Mouse (Mus musculus) adrenal gland, adult 2 months (tissue): Measurements from ENCODE around the gene Rab21. TPM values are rescaled to one million over a fixed set of nuclear protein-coding genes. Genes with fewer than 3 reads are reported as not detected.
"Not testable (repeated sequence)": the region's sequence is repeated elsewhere in the genome, so short reads cannot be mapped to it uniquely, and the experiment has no call there.

Source experiments
- DNase-seq: peaks from one replicate; pipeline ENCODE4 v3.0.0; 2021
- polyA plus RNA-seq: library from polyadenylated mRNA; depleted of rRNA; stranded (reverse); fragments of >200 nt; gene quantifications from 2 replicates; pipeline ENCODE4 v1.2.3, GENCODE M21; 2012
- total RNA-seq, 2 experiments: library from RNA; stranded (reverse); gene quantifications; 2 replicates each; pipeline ENCODE4 v1.2.3; 2021

Gene Rab21
- total and polyA plus RNA-seq, 3 experiments = 51.2 to 63.1 (median 53.6) TPM

DNA sequence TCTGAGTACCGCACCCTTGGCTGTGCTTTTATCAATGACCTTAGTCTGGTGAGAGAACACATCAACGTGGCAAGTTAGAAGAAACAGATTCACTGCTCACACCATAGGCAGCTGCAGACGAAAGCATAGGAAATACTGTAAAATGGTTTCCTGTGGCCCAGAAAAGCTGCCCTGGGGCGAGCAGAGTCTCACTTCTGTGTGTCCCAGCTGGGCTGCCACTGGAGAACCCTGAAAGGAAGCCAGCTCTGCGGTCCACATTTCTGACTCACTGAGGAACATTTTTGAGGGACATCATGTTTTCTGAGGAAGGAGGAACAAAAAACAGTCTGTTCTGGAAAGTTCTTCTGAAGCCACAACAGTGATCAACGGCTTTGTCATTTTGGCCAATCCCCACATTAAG, 13.1 kb upstream of the Rab21 start:
- peak; percentile 52 for DNase-seq

DNA sequence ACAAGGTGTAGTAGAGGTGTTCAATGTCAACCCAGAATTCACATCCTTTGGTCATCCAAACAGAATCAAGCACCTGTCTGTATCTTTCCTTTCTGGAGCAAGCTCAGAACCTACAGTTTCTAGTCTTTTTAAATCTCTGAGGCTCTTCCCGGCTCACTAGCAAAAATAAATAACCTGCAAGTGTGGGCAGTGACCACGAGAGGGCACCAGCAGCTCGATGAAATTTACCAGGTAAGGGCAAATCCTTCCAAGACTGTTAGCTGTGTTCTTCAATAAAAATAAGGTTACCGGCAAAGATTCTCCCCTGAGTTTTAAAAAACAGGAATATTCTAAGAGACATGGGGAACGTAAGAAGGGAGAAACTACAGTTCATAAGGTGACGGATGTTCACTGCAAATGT, 7.9 kb upstream of the Rab21 start:
- peak; percentile 65 for DNase-seq

DNA sequence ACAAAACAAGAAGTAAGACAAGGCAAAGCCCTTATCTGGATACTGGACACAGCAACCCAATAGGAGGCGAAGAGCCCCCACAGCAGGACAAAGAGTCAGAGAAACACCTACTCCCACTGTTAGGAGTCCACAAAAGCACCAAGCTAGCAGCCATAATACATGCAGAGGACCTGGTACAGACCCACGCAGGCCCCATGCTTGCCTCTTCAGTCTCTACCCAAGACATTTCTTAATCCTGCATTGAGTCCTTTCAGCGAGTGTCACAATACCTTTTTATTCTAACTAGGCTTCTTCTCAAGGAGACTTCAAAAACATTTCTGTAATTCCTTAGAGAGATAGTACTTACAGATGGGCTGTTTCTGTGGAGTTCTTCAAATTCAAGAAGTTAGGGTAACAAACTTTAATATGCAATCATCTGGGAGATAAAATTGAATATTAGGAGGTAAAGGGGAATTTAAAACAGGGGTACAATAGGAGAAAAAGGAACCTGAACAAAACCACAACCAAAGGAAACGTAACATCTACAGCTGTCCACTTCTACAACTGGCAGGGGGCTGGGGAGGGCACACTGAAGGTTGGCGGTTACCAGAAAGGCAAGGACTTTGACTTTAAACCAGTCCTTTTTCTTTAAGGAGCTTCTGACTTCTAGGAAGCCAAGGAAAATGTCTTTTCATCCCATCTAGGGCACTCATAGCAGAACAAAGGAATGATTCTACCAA, 6.1 kb upstream of the Rab21 start:
- no peak for DNase-seq

DNA sequence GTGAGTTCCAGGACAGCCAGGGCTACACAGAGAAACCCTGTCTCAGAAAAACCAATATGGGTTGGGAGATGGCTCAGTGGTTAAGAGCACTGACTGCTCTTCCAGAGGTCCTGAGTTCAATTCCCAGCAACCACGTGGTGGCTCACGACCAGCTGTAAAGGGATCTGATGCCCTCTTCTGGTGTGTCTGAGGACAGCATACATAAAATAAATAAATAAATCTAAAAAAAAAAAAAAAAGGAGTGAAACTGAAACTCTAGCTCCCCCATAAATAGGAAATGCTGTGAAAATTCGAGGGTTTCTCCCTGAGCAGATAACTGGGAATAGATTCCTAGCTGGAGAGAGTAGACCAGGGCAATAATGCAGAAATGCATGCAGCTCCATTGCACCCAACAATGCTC, 3.0 kb upstream of the Rab21 start:
- not testable (repeated sequence) for DNase-seq

DNA sequence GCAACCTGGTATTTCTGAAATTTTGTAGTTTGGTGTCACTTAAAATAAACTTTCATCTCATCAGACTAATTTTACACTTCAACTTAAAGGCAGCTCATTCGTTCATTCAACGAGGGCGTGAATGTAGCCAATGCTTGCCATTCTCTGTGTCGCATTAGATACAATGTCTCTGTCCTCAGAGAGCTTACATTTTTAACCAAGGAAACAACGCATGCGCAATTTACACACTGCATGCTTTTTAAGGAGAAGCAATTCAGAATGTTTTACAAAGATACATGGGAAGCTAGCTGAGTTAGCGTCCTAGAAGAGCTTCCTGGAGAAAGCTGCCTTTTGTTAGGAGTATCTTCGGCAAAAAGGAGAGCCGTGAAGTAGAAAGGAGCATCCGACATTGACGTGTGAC, 919 bp upstream of the Rab21 start:
- DNase-seq = no peak

DNA sequence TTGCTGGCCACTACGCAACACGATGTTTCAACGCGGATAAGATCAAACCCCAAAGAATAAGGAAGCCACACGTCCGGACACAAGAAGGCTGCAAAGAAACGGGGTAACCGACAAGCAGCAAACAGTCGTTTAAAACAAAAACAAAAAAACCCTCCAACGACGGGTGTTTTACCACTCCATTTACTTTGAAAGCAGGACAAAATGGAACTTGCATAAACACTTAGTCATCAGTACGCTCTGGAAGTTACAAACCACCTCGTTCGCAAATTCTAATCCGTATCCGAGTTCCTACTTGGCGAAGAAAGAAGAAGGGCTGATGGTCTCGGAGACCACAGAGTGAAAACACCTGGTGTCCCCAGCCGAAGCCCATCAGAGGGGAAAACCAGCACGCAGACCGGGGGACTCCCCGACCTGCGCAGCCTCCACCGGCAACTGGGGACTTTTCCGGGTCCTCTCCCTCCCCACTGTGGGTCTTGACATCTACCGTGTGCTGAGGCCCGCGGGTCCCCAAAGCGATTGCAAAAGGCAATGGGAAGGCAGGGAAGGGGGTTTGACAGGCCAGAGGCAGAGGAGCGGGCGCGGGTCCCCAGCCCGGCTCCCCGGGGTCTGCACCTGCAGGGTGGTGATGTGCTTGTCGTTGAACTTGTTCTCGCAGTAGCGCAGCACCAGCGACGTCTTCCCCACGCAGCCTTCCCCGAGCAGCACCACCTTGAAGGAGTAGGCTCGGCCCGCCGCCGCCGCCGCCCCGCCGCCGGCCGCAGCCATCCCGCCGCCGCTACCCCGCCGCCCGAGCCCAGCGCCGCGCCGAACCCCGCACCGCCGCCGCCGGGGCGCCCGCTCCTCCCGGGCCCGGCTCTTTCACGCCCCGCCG, 577 bp downstream of the Rab21 start:
- DNase-seq = peak; percentile 73

DNA sequence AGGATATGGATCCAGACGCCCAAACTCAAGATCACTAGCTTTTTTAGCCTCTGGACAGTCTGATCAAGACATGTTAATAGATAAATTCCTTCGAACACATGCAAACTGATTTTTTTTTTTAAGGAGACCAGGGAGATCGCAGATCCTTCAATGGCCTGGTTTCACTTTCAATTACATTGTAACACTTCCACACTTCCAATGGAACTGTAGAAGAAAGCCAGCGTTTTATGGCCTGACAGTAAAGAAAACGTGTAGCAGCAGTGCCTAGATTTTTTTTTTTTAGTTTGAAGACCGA, 1.2 kb downstream of the Rab21 start:
- no peak for DNase-seq

DNA sequence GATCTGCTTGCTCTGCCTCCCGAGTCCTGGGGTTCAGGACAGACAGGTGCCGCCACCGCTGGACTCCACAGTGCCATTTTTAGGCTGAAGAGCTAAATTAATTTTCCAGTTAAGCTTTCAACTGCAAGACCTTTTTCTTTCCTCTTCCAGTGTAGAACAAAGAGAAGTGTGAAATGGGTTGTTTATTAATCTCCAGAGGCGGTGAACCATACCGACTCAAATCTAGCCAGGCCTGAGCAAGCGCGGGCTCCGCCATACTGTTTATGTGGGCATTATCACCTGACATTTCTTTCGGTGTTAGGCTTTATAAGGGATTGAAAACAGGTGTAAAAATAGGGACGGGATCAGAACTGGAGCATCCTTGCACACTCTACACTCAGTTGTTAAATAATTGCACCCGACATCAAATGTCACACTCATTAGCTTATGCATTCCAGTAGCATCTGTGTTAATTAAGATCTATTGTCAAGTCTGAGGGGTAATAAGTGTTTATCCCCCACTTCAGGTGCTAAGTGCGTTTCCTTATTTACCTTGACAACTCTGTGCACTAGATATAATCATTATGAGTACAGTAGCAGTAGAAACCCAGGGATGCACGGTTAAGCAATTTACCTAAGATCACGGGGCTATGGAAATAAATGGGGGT, 1.6 kb downstream of the Rab21 start:
- DNase-seq = no peak

DNA sequence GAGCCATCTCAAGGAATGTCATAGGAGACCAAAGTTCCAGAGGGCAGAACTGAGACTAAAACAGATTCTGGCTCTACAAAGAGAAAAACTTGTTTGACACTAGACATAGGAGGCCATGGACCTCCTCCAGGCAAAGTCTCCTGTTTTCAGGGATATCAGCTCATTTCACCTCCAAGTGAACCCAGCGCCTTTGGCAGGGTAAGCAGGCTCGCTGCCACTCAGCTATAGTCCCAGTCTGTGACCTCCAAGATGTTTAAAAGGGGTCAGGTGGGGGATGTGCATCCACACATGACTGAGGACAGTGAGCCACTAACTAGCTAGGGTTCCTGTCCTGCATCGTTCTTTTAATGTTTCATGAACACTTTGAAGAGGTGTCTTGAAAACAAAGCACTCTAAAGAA, 2.7 kb downstream of the Rab21 start:
- DNase-seq = peak; percentile 25

DNA sequence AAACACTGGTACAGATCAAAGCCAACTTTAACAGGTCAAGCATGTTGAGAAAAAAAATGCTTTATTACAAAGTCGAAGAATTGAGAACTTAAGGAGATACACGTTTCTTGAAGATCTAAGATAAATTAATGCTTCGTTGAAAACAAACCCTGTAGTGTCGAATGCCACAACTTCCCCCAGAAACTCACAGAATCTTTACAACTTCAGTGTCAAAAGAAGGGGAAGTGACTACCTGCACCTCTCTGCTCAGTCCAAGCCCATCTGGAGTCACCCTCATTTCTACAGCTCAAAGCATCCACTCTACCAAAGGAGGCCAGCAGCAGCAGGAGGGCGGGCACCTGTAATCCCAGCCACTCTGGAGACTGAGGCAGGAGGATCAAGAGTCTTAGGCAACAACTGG, 3.2 kb downstream of the Rab21 start:
- DNase-seq = no peak

DNA sequence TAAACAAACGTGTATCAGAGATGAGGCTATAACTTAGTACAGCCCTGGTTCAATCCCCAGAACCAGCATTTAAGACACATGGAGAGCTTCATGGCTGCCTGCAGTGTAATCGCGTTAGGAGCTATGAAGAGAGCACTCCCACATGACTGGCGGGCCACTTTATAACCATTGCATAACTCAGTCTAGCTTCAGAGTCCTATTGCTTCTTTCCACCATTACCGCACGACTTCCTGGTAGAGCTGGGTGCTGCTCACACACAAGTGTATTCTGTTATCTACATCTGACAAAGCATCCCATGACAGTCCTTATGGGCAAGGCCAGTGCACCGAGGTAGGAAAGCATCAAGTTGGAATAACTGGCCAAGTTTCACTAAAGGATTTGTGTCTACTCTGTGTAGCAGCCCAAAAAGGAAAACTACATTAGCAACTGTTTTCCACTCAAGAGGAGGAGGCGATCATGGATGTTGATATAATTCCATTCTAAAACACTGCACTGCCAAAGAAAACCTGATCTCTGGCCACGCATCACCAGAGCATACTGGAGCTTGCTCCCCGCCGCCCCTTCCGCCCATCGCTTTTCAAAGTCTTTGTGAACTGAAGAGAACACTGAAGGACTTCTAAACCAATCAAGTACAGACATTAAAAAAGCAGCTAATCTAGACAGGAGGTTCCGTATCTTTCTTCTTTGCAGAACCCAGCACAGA, 4.0 kb downstream of the Rab21 start:
- no peak for DNase-seq

DNA sequence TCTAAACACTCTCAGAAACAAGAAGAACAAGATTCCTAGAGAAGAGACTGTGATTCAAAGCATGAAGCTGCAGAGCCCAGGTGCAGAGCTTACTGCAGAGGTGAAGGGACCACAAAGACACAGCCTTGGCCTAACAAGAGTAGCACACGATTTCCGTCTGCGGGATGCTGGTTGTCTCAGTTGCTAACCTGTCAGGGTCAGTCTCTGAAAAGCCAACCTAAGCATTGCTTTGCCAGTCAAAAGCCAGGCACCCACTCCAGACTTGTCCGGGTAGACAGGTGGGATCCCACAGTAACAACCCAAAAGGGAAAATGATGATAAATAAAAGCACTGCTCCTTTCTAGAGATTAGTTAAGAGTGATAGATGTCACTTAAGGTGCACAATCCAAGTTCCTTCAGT, 6.2 kb downstream of the Rab21 start:
- DNase-seq = no peak

DNA sequence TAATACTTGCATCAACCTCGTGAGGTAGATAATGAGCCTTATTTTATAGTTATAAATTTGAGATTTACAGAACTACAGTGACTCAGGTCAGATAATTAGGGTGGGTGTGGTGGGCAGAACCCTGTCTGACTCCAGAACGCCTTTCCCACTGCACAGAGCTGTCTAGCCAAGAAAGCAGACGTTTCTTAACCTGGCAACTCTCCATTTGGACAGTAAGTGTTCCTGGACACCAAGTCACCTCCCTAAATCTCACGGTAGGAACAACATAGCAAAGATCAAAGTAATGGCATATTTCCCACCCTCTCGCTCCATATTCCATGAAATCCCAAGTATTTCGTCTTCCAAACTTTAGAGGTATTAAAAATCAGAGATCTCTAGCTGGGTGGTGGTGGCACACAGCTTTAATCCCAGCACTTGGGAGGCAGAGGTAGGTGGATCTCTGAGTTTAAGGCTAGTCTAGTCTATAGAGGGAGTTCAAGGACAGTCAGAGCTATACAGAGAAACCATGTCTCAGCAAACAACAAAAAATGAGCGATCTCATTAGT, 8.0 kb downstream of the Rab21 start:
- DNase-seq = no peak

DNA sequence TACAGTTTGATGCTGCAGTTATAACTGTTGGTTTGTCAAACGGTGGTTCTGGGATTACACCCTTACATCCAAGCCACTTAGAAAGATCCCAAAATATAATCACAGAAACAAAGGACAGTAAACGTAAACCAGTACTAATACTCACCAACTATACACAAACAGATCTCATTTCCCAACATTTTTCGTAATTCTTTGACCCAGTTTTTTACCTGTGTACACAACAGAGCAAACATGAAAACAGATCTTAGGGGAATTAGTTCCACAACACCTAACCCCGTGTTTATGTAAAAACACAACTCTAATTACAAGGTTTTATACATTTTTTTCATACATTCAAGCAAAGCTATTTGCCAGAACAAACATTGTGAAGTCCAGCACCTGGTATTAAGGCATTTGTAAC, 16.7 kb downstream of the Rab21 start:
- DNase-seq = no peak

DNA sequence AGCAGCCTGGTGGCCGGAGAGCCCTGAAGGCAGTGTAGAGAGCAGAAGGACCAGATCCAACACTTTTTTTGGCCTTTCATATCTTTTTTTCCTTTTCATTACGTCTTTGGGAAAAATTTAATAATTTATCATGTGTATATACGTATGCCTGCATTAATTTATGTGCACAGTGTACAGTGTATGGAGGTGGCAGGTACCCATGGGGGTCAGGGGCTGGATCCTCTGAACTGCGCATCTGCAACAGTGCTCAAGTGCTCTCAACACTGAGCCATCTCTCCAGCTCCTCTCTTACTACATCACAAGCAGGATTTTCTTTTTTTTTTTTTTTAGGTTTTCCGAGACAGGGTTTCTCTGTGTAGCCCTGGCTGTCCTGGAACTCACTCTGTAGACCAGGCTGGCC, 17.8 kb downstream of the Rab21 start:
- no peak for DNase-seq

DNA sequence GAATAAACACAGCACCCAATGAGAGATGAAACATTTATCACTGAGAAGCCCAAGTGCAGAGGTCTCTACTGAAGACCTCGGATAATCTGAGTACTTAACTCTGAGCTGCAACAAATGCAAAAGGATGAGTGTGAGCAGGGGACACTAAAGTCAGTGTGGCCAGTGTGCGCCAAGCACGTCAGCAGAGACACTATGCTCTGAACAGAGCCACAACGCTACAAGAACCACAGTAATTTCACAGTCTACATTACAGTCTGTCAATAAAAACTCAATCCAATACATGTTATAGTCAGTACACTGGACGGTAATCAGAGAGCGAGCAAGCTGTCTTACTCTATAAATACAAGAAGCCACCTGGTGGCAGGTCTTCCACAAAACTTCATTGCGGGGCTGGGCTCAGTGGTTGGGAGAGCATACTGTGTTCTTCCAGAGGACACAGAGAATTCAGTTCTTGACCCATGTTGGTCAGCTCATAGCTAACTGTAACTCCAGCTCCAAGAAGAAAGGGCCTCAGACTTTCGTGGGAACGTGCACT, 18.9 kb downstream of the Rab21 start:
- no peak for DNase-seq

DNA sequence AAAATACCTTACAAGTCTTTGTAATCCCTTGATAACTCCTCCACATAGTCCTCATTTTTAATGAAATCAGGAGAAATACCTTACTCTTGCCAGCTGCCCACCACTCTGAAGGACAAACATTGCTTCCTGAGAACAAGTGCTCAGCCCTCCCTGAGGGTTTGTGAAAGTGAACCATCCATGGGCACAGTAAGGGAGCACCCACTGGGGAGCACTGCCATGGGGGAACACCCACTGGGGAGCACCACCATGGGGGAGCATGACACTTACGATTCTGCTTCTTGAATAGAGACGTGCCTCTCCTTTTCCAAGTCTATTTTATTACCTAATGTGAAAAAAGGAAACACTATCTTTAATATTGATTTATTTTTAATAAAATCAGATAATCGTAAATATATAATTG, 20.2 kb downstream of the Rab21 start:
- DNase-seq = no peak

DNA sequence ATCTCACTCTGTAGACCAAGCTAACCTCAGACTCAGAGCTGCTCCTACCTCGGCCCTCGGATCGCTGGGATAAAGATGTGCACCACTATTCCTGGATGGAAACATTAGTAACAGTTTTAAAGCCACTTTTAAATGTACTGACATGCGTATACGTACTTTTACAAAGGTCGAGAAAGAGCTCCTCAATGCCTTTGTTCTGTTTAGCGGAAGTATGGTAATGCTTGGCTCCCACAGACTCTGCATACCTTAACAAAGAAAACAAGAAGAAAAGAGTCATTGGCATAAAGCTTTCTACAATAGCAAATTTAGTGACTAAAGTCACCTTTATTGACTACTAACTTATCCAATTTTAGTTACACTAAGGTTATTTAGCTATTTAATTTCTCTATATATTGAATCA, 20.7 kb downstream of the Rab21 start:
- no peak for DNase-seq

DNA sequence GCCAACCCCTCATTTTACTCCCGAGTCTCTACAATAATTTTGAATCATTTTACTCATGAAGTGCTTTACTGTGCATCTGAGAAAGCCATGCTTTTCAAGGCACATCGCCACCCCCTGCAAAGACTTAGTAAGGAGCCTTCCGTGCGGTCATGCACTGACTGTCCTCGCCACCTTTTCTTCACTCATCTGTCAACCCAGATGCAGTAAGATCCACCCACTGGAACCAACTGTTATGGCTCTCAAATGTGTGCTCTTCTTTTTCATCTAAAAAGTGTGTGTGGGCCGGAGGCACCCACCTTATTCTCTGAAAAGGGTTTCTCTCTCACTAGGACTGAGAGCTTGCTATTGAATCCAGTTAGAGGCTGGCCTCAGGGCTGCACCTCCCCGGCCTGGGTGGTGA, 21.4 kb downstream of the Rab21 start:
- no peak for DNase-seq

DNA sequence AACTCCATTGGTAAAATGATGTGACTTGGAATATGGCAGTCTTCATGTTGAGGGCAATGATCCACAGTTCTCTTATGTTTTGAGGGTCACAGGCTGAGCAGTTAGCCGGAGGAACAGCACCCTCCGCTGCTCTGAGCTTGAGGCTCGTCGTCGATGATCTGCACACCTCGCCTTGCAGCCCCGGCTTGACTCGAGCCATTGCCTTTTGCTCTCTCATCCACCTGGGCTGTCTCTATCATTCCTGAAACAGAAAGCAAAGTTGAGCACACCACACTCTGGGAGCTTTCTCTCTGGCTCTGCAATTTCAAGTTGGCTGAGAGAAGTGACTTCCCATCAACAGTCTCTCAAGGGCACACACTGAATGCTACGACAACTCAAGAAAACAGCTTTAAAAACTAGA, 24.7 kb downstream of the Rab21 start:
- no peak for DNase-seq

DNA sequence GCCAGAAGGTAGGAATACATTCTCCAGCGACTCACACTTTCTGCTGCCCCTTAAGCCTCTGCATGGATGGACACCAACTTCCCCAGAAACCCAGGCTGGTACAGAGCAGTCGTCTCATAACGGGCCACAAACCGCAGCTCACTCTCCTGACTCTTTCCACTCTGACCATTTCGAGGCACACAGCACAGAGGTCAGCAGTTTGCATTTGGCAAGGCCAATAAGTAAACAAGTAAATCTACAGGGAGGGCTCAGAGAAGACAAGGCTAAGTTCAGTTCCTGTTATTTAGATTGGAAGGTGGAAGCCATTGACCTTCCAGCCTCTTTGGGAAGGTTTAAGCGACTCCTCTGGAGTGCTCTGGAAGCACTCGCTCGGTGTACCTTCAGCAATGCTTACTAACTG, 26.5 kb downstream of the Rab21 start:
- no peak for DNase-seq

DNA sequence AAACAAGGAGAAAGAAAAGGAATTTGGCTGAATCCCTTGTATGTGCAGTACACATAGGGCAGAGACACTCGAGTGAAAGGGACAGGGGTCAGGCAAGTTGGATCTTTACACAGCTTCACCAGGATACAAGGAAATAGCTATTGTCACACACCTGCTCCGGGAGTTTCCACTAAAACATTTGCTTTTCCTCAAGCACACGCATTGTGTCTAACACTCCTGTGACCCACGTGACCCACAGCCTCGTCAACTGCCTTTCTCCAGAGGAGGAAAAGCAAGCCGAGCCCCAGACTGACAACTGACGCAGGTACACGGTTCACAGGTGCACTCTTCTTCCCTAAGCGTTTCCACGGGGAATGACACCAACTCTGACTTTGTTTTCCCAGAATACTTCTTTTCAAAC, 31.2 kb downstream of the Rab21 start:
- no peak for DNase-seq
